Mouse (Mus musculus) liver, embryonic 14.5 days (tissue): ENCODE results near the gene Mta1.

Experiments
- CTCF ChIP-seq: IDR thresholded peaks from 2 replicates; pipeline ENCODE4 v1.5.1; 2016; ENCODE audit warnings: antibody characterized with exemption, low read depth, control low read depth
- EP300 ChIP-seq: IDR thresholded peaks from 2 replicates; pipeline ENCODE4 v1.6.1; 2016; ENCODE audit warnings: antibody characterized with exemption, low read depth

- no peak for TF ChIP-seq EP300
- no peak for TF ChIP-seq CTCF
These were observed 82.9 kb downstream of the Mta1 start for GRCm38 (mm10) chr12:113181020-113181419.
